Mouse (Mus musculus): Measurements from ENCODE around the gene Bcl2l12.

Bcl2l12 gene

GRCm38 (mm10) chr7:45016761-45017160 lies 18.2 kb upstream of the Bcl2l12 start:
- DNase-seq: no peak

- DNase-seq: peak; percentile 98 to 99
Measured at GRCm38 (mm10) chr7:45015957-45016612, 17.6 kb upstream of the Bcl2l12 start, which contains the start of gene Scaf1. Scaf1 (minus strand) TSS chr7:45016363.

- DNase-seq: no peak
Measured at GRCm38 (mm10) chr7:45015344-45015956, 16.9 kb upstream of the Bcl2l12 start.

- no peak for DNase-seq
Measured at GRCm38 (mm10) chr7:45014096-45014451, 15.6 kb upstream of the Bcl2l12 start.

GRCm38 (mm10) chr7:45013366-45014095 lies 15.0 kb upstream of the Bcl2l12 start:
- no peak for DNase-seq

- no peak for DNase-seq
Measured at GRCm38 (mm10) chr7:45012824-45013223, 14.3 kb upstream of the Bcl2l12 start.

- DNase-seq: no peak
Measured at GRCm38 (mm10) chr7:45012011-45012410, 13.5 kb upstream of the Bcl2l12 start.

GRCm38 (mm10) chr7:45008411-45008810 lies 9.9 kb upstream of the Bcl2l12 start:
- no peak for DNase-seq

- no peak for DNase-seq
Measured at GRCm38 (mm10) chr7:45007846-45008245, 9.3 kb upstream of the Bcl2l12 start.

GRCm38 (mm10) chr7:45007141-45007540 lies 8.6 kb upstream of the Bcl2l12 start:
- no peak for DNase-seq

GRCm38 (mm10) chr7:45006503-45006902 lies 8.0 kb upstream of the Bcl2l12 start:
- no peak for DNase-seq

- DNase-seq: no peak
Measured at GRCm38 (mm10) chr7:45005321-45005992, 6.9 kb upstream of the Bcl2l12 start.

- DNase-seq: no peak
Measured at GRCm38 (mm10) chr7:45004546-45004945, 6.0 kb upstream of the Bcl2l12 start.

- no peak for DNase-seq
Measured at GRCm38 (mm10) chr7:45002440-45002839, 3.9 kb upstream of the Bcl2l12 start.

- DNase-seq: no peak
Measured at GRCm38 (mm10) chr7:45000539-45001114, 2.1 kb upstream of the Bcl2l12 start.

GRCm38 (mm10) chr7:44999753-45000152 lies 1.2 kb upstream of the Bcl2l12 start:
- DNase-seq: no peak

- no peak for DNase-seq
Measured at GRCm38 (mm10) chr7:44997940-44998428, 528 bp downstream of the Bcl2l12 start.

GRCm38 (mm10) chr7:44997231-44997939 lies 1.1 kb downstream of the Bcl2l12 start, which contains the start of gene Irf3:
Irf3 (plus strand) TSS chr7:44997648.
- DNase-seq: peak; percentile 97 to 98

- DNase-seq: peak in 1 of 2 experiments; percentile 17
Measured at GRCm38 (mm10) chr7:44996672-44997071, 1.8 kb downstream of the Bcl2l12 start.

GRCm38 (mm10) chr7:44986879-44987718 lies 11.4 kb downstream of the Bcl2l12 start:
- peak in 1 of 2 experiments; percentile 21 for DNase-seq

All from B cell, adult 2 months (primary cell).